Mouse (Mus musculus) ES-CJ7 (cell line): Measurements from ENCODE around the gene Gm3402.
"Not testable (repeated sequence)": the region's sequence is repeated elsewhere in the genome, so short reads cannot be mapped to it uniquely, and the experiment has no call there.

ENCODE experiments used
- DNase-seq: peaks from one replicate; pipeline ENCODE4 v3.0.0; 2011; ENCODE audit warnings: low read depth, low spot score

The Gm3402 gene

DNA sequence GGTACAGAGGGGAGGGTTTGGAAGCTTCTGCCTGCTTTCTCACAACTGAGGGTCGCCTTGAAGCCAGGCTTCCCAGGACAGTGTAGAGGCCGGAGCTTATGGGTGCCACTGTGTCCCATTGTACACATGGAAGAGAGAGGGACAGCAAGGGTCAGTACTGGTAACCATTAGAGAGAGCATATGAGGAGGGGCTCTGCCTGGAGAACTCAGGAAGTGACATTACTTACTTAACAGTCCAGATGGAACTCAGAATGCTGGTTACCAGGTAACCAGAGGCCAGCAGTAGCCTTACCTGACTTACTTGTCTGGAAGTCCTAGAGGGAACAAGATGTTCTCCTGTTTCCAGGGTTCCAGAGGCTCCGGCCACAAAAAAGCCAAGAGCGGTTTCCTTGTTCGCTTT, at the start of gene Gm3402:
Gm3402 (plus strand) TSS at position 301 of the 400 bp plus-strand sequence.
- DNase-seq: not testable (repeated sequence)

DNA sequence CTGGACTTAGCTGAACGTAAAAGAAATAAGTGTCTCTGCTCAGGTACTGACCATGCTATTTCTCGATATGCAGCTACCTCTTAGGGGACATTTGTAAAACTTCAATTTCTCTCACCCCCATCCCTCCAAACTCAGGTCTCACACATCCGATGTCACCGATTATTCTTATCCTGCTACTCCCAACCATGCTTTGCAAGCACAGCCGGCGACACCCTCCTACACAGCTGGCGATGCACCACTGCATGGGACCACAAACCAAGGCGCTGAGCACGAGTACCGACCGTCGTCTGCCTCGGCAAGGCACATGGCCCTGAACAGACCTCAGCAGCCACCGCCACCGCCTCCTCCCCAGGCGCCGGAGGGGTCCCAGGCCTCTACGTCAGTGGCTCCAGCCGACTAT, 47.3 kb upstream of the Gm3402 start:
- DNase-seq: no peak

DNA sequence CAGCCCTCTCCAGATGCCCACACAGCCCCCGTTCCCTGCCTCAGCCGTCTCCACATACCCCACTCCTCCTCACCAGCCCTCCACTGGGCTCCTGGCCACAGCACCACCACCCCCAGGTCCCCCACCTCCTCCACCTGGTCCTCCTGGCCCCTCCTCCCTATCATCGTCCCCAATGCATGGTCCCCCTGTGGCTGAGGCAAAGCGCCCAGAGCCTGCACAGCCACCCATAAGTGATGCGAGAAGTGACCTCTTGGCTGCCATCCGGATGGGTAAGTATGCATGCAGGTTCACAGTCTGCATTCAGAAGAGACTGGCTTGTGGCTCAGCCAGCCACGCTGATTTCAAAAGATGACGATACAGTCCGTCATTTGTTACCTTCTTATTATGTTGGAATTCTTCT, 45.6 kb upstream of the Gm3402 start:
- DNase-seq: no peak

DNA sequence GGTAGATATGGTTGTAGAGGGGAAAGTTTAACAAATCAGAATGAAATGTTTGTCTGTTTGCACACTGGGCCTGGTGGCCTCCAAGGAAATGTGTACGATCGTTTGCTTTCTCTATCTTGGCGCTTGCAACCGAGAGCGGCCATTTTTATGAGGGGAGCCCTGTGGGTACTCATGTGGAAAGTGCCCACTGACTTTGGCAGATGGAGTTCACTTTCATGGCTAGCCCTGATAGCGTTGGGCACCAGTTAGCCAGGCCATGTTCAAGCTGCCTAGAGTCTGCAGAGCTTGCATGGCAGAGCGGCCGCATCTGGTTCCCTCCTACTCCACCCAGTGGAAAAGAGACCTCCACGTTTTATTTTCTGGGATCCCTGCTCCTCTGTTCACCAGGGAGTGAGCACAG, 43.1 kb upstream of the Gm3402 start:
- no peak for DNase-seq

DNA sequence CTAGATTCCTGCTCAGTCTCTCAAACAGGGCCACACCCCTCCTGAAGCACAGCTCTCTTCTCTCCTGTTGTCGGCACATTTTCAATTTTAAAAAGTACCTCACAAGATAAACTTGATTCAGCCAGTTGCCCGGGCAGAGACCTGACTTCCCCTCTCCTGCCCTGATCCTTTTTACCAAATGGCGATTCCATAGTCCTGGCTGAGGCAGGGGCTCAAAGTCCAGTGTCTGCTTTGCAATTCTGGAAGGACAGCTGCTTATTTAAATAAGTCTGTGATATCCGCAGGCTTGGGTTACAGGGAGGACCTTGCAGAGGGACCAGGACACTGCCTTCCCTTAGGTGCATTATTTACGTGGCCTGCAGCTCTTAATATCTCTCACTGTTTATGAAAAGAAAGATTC, 42.6 kb upstream of the Gm3402 start:
- no peak for DNase-seq

DNA sequence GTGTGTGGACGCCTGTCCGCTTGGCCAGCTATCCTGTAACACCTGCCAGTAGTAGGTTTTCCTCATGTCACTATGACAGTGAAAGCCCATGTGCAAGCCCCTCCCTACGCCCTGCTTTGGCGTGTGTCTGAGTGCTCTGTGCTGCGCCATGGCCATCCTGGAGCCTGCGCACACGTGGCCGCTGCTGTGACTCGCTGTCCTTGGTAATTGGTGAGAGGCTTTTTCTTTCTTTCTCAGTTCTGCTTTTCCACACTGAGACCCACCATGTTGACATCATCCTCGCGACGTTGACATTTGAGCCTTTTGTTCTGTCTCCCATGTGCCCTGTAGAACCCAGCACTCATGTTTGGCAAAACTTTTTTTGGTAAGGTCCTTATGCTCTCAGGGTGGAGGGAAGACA, 42.1 kb upstream of the Gm3402 start:
- no peak for DNase-seq

DNA sequence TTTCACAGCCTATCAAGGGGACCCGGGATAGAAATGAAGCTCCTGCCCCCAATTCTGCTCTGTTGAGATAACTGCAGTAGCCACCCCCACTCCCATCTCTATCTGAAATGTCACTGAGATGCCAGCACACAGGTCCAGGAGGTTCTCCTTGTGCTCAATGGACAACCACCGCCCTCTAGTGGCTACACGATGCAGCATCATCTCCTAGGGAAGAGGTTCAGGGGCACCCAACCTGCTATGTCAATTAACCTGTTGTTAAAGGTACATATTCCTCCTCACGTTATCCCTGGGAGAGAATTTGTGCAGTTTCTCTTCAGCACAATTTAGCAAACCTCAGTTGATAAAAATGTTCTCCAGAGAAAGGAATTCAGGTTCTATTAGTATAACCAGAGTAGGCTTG, 34.4 kb upstream of the Gm3402 start:
- not testable (repeated sequence) for DNase-seq

DNA sequence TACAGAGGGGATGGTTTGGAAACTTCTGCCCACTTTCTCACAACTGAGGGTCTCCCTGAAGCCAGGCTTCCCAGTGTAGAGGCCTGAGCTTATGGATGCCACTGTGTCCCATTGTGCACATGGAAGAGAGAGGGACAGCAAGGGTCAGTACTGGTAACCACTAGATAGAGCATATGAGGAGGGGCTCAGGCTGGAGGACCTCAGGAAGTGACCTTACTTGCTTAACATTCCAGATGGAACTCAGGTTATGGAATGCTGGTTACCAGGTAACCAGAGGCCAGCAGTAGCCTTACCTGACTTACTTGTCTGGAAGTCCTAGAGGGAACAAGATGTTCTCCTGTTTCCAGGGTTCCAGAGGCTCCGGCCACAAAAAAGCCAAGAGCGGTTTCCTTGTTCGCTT, 32.3 kb upstream of the Gm3402 start, which contains the start of gene Gm6408:
Gm6408 (plus strand) TSS at position 301 of the 400 bp plus-strand sequence.
- DNase-seq: not testable (repeated sequence)

DNA sequence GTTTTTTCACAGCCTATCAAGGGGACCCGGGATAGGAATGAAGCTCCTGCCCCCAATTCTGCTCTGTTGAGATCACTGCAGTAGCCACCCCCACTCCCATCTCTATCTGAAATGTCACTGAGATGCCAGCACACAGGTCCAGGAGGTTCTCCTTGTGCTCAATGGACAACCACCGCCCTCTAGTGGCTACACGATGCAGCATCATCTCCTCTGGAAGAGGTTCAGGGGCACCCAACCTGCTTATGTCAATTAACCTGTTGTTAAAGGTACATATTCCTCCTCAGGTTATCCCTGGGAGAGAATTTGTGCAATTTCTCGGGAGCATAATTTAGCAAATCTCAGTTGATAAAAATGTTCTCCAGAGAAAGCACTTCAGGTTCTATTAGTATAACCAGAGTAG, 25.0 kb upstream of the Gm3402 start:
- not testable (repeated sequence) for DNase-seq

DNA sequence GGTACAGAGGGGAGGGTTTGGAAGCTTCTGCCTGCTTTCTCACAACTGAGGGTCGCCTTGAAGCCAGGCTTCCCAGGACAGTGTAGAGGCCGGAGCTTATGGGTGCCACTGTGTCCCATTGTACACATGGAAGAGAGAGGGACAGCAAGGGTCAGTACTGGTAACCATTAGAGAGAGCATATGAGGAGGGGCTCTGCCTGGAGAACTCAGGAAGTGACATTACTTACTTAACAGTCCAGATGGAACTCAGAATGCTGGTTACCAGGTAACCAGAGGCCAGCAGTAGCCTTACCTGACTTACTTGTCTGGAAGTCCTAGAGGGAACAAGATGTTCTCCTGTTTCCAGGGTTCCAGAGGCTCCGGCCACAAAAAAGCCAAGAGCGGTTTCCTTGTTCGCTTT, 22.9 kb upstream of the Gm3402 start, which contains the start of gene Gm6370:
Gm6370 (plus strand) TSS at position 301 of the 400 bp plus-strand sequence.
- DNase-seq: not testable (repeated sequence)

DNA sequence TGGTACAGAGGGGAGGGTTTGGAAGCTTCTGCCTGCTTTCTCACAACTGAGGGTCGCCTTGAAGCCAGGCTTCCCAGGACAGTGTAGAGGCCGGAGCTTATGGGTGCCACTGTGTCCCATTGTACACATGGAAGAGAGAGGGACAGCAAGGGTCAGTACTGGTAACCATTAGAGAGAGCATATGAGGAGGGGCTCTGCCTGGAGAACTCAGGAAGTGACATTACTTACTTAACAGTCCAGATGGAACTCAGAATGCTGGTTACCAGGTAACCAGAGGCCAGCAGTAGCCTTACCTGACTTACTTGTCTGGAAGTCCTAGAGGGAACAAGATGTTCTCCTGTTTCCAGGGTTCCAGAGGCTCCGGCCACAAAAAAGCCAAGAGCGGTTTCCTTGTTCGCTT, 11.8 kb upstream of the Gm3402 start, which contains the start of gene 4930449I24Rik:
4930449I24Rik (plus strand) TSS at position 301 of the 400 bp plus-strand sequence.
- not testable (repeated sequence) for DNase-seq

DNA sequence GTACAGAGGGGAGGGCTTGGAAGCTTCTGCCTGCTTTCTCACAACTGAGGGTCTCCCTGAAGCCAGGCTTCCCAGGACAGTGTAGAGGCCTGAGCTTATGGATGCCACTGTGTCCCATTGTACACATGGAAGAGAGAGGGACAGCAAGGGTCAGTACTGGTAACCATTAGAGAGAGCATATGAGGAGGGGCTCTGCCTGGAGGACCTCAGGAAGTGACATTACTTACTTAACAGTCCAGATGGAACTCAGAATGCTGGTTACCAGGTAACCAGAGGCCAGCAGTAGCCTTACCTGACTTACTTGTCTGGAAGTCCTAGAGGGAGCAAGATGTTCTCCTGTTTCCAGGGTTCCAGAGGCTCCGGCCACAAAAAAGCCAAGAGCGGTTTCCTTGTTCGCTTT, 11.6 kb downstream of the Gm3402 start, which contains the start of gene Gm3404:
Gm3404 (plus strand) TSS at position 301 of the 400 bp plus-strand sequence.
- not testable (repeated sequence) for DNase-seq

DNA sequence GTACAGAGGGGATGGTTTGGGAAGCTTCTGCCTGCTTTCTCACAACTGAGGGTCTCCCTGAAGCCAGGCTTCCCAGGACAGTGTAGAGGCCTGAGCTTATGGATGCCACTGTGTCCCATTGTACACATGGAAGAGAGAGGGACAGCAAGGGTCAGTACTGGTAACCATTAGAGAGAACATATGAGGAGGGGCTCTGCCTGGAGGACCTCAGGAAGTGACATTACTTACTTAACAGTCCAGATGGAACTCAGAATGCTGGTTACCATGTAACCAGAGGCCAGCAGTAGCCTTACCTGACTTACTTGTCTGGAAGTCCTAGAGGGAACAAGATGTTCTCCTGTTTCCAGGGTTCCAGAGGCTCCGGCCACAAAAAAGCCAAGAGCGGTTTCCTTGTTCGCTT, 23.4 kb downstream of the Gm3402 start, which contains the start of gene Gm3409:
Gm3409 (plus strand) TSS at position 301 of the 400 bp plus-strand sequence.
- not testable (repeated sequence) for DNase-seq

DNA sequence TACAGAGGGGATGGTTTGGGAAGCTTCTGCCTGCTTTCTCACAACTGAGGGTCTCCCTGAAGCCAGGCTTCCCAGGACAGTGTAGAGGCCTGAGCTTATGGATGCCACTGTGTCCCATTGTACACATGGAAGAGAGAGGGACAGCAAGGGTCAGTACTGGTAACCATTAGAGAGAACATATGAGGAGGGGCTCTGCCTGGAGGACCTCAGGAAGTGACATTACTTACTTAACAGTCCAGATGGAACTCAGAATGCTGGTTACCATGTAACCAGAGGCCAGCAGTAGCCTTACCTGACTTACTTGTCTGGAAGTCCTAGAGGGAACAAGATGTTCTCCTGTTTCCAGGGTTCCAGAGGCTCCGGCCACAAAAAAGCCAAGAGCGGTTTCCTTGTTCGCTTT, 41.9 kb downstream of the Gm3402 start, which contains the start of gene Gm3415:
Gm3415 (plus strand) TSS at position 301 of the 400 bp plus-strand sequence.
- DNase-seq: not testable (repeated sequence)

DNA sequence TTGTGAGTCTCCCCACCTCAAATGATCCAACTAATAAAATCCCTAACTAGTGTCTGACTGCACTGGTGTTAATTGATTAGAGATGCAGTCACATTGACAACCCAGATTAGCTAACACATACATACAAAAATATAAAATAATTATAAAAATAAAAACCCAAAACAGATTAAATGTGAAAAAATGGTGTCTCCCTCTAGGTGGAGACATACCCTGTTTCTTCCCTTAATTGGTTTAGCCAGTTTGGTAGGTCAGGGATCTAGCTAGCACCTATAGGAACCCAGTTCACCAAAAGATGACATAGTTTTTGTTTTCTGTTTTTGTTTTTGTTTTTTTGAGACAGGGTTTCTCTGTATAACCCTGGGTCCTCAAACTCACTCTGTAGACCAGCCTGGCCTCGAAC, 50.3 kb downstream of the Gm3402 start:
- DNase-seq: no peak
